29 mouse cellular contexts compared by ENCODE assay signal in genomic region chr4:75423296-75423695, GRCm38 (mm10).
"Had no signal": no experiment of that assay in that cellular context is flagged by ENCODE, and none has a peak within 500 bp of the region (broad histone marks: within the 10 kb centered on the region; RNA-seq: fewer than 3 reads in every experiment).

No protein-coding gene starts in this region.

- H3K9ac ChIP-seq: limb, embryonic 12.5 days; limb, embryonic 13.5 days; limb, embryonic 15.5 days; liver, embryonic 12.5 days; liver, embryonic 13.5 days; liver, embryonic 14.5 days; liver, embryonic 15.5 days; liver, postnatal 0 days; lung, embryonic 14.5 days; lung, embryonic 15.5 days; midbrain, embryonic 12.5 days; midbrain, embryonic 13.5 days; midbrain, embryonic 15.5 days had no signal

- ATAC-seq: liver, embryonic 12.5 days; liver, postnatal 0 days; lung, postnatal 0 days; midbrain, embryonic 13.5 days; midbrain, embryonic 15.5 days; midbrain, embryonic 16.5 days had no signal

- H3K36me3 ChIP-seq: limb, embryonic 10.5 days; limb, embryonic 12.5 days; limb, embryonic 13.5 days; limb, embryonic 15.5 days; liver, embryonic 12.5 days; liver, embryonic 13.5 days; liver, embryonic 15.5 days; lung, embryonic 15.5 days; midbrain, embryonic 10.5 days; midbrain, embryonic 12.5 days; midbrain, embryonic 13.5 days; midbrain, embryonic 15.5 days had no signal

- DNase-seq: left cerebral cortex, postnatal 4 days; liver; liver, embryonic 13.5 days; liver, postnatal 0 days; lung, adult 18-20 months; lung, adult 2 months; lung, embryonic 14.5 days; lung, postnatal 10 days; lung, postnatal 14 days; lung, postnatal 36 days; lung, postnatal 4 days; midbrain, embryonic 14.5 days had no signal

- H3K4me1 ChIP-seq: limb, embryonic 10.5 days; limb, embryonic 12.5 days; limb, embryonic 13.5 days; limb, embryonic 15.5 days; liver, embryonic 12.5 days; liver, embryonic 13.5 days; liver, embryonic 15.5 days; lung, embryonic 15.5 days; megakaryocyte, embryonic 14.5 days; midbrain, embryonic 10.5 days; midbrain, embryonic 12.5 days; midbrain, embryonic 13.5 days; midbrain, embryonic 15.5 days had no signal

- H3K9me3 ChIP-seq: limb, embryonic 10.5 days; limb, embryonic 12.5 days; limb, embryonic 13.5 days; limb, embryonic 15.5 days; liver, embryonic 12.5 days; liver, embryonic 13.5 days; liver, embryonic 15.5 days; lung, embryonic 15.5 days; megakaryocyte, embryonic 14.5 days; midbrain, embryonic 10.5 days; midbrain, embryonic 12.5 days; midbrain, embryonic 13.5 days; midbrain, embryonic 15.5 days had no signal

- H3K4me3 ChIP-seq: limb, embryonic 10.5 days; limb, embryonic 12.5 days; limb, embryonic 13.5 days; limb, embryonic 15.5 days; liver, embryonic 12.5 days; liver, embryonic 13.5 days; liver, embryonic 15.5 days; lung, embryonic 15.5 days; megakaryocyte, embryonic 14.5 days; midbrain, embryonic 10.5 days; midbrain, embryonic 12.5 days; midbrain, embryonic 13.5 days; midbrain, embryonic 15.5 days; myocyte had no signal

- H3K27ac ChIP-seq: limb, embryonic 10.5 days; limb, embryonic 12.5 days; limb, embryonic 13.5 days; limb, embryonic 15.5 days; liver, embryonic 12.5 days; liver, embryonic 13.5 days; liver, embryonic 14.5 days; liver, embryonic 15.5 days; lung, embryonic 15.5 days; macrophage; midbrain, embryonic 10.5 days; midbrain, embryonic 12.5 days; midbrain, embryonic 13.5 days; midbrain, embryonic 15.5 days had no signal
